Mouse (Mus musculus) cerebellum, adult 9-10 months (tissue): ENCODE results near the gene 2510009E07Rik.
A peak's percentile ranks its signal among the peaks of the same experiment; 100 is the strongest.
"Not testable (repeated sequence)": the region's sequence is repeated elsewhere in the genome, so short reads cannot be mapped to it uniquely, and the experiment has no call there.

Experiments
- DNase-seq: peaks from one replicate; pipeline ENCODE4 v3.0.0; 2022

2510009E07Rik gene

DNA sequence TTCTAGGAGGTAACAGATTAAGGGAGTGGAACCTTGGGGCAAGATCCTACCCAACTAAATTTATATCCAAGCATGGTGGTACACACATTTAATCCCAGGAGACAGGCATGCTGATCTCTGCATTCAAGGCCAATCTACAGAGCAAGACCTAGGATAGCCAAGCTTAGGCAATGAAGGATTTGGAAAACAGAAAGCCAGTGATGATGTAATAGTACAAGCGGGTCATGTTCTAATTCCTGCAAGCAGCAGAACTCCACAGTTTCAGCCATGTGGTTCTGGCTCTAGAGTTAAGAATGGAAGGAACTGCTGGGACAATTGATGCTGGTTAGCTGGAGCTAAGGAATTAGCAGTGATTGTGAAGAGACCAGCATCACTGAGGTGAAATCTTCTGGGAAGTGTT lies 20.8 kb downstream of the 2510009E07Rik start:
- DNase-seq = not testable (repeated sequence)

GRCm38 (mm10) chr16:21673046-21673445 lies 21.4 kb downstream of the 2510009E07Rik start:
- not testable (repeated sequence) for DNase-seq

DNA sequence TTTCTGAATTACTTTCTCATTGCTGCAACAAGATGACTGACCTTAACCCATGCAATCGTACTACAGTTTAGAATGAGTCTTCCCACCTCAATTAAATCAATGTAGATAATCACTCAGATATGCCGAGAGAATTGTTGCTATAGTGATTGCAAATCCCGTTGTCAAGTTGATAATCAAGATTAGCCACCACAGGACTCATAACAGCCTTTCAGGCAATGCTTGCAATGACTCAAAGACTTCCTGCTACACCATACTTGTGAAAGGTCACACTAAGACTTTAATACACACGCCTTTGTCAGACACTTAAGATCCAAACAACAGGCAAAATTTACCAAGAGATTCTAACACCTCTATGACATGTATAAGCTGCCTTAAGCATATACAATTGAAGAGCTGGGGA lies 22.6 kb downstream of the 2510009E07Rik start:
- no peak for DNase-seq

DNA sequence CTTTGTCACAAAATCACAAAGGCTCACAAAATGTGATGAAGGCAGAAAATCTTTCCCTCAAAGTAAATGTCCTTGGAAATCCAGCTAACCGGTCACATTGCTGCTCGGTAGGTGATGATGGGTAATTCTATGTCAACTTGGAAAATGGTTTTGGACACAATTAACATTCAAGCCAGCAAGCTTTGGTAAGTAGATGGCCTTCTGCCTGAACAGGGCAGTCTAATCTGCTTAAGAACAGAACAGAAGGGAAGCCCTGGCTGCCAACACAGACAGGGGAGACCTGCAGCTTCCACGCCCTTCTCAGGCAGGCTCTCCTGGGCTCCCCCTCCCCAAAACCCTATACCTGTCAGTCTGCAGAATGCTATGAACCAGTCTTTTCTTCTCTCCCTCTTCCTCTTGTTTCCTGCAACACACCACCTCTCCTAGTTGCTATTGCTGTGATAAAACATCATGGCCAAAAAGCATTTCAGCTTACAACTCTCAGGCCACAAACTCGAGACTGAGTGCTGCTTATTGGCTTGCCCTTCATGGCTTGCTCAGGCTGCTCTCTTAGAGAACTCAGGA lies 29.0 kb downstream of the 2510009E07Rik start:
- peak; percentile 27 for DNase-seq

GRCm38 (mm10) chr16:21664633-21665363 lies 29.7 kb downstream of the 2510009E07Rik start:
- DNase-seq = no peak

DNA sequence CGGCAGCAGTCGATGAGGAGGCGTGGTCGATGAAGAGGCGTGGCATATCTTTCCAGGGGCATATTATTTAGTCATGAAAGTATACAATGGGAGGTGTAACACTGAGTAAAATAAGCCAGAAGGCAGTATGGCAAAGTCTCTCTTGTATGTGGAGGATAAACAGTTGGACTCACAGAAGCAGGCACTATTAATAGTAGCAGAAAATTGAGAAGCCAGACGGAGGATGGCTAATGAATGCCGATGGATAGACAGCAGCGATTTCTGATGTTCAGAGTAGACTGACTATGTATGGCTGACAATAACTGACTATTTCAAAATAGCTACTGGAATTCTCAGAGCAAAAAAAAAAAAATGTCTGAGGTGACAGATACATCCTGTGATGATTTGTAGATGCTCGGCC lies 38.5 kb downstream of the 2510009E07Rik start:
- DNase-seq = no peak

- DNase-seq = no peak
Measured at GRCm38 (mm10) chr16:21655291-21655690, 39.2 kb downstream of the 2510009E07Rik start.

DNA sequence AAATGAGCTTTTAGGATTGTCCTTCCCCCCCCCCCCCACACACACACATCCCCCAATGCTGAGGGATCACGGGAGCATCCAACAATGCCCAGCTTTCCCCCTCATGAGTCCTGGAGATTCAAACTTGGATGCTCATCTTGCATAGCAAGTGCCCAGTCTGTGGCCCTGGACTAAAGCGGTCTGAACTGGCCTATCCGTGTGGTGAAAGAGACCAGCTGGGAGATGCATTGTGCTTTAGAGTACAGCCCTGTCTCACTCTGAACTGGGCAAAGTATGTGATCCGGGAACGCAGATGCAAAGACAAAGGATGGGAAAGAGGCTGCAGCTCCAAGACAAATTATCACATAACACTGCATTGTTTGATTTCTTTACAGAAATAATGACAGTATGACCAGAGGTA lies 40.1 kb downstream of the 2510009E07Rik start:
- DNase-seq = no peak

- DNase-seq = no peak
Measured at GRCm38 (mm10) chr16:21653151-21653550, 41.3 kb downstream of the 2510009E07Rik start.

GRCm38 (mm10) chr16:21651161-21651560 lies 43.3 kb downstream of the 2510009E07Rik start:
- no peak for DNase-seq

DNA sequence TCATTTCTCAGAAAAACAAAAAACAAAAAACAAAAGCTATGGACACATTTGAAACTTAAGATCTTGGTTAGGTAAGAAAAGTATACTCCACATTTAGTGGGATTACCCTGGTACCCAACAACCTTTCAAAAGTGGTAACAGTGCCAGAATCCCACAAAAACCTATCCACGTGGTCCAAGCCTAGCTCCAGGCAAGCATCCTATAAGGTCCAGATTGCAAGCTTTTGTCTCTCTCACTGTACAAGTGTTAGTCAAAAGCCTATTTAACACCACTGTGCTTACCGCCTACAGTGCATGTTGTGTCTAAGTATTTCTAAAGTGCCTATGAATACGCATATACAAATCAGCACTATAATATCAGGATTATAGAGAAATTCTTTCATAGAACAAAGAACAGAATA lies 44.2 kb downstream of the 2510009E07Rik start:
- no peak for DNase-seq

DNA sequence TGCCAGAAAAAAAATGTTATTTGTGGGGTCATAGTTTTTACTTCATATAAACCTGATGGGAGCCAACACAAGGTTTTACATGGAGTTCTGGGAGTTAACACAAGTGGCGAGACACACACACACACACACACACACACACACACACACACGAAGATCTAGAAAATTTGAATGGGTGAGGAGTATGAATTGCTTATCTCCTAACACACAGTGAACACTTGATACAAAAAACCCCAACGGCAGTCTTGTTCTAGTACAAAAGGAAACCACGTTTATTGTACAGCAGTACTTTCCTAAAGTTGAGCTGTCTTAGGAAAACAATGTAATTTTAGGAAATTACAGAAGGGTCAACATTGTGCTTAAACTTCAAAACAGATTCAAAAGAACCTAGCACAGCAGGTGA lies 45.7 kb downstream of the 2510009E07Rik start:
- no peak for DNase-seq

DNA sequence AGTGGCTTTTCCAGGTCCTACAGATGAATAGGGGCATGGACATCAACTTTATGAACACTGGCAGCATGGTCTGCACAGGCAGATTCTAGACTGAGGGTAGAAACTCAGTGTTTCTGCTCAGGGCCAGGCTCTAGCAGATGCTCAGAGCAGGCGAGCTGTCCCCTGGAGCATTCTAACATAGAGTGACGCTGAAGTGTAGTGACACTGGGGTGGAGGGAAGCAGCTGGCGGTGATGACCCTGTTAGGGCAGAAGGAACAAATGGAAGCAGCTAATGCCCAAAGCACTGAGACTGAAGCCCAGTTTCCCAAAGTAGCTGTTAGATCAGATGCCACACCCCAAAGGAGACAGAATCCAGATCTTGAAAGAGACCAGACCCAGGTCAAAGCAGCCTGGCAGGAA lies 48.0 kb downstream of the 2510009E07Rik start:
- no peak for DNase-seq

- no peak for DNase-seq
Measured at GRCm38 (mm10) chr16:21645915-21646314, 48.5 kb downstream of the 2510009E07Rik start.

GRCm38 (mm10) chr16:21644574-21644973 lies 49.9 kb downstream of the 2510009E07Rik start:
- no peak for DNase-seq

GRCm38 (mm10) chr16:21644066-21644561 lies 50.4 kb downstream of the 2510009E07Rik start:
- DNase-seq = no peak

DNA sequence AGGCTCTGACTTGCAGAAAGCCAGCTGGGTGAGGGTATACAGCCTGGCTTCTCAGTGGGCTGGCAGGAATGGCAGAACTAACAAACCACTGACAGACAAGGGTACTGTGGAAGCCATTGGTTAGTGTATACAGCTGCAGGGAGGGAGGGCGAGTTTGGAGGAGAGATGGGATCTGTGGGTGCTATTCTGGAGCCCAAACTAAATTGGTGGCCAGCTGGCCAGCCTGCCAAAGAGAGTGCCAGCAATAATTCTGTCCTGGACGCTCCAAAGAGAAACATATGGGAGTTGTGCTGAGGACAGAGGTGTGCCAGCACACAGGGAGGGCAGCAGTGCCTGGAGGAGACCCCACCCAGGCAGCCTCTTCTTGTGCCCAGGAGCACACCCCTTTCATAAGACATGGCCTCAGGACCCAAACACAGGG lies 50.8 kb downstream of the 2510009E07Rik start:
- no peak for DNase-seq

- no peak for DNase-seq
Measured at GRCm38 (mm10) chr16:21642906-21643305, 51.6 kb downstream of the 2510009E07Rik start.

- no peak for DNase-seq
Measured at GRCm38 (mm10) chr16:21641944-21642343, 52.5 kb downstream of the 2510009E07Rik start.

- no peak for DNase-seq
Measured at GRCm38 (mm10) chr16:21640766-21641499, 53.5 kb downstream of the 2510009E07Rik start.

GRCm38 (mm10) chr16:21637201-21637819 lies 57.2 kb downstream of the 2510009E07Rik start:
- DNase-seq = no peak

DNA sequence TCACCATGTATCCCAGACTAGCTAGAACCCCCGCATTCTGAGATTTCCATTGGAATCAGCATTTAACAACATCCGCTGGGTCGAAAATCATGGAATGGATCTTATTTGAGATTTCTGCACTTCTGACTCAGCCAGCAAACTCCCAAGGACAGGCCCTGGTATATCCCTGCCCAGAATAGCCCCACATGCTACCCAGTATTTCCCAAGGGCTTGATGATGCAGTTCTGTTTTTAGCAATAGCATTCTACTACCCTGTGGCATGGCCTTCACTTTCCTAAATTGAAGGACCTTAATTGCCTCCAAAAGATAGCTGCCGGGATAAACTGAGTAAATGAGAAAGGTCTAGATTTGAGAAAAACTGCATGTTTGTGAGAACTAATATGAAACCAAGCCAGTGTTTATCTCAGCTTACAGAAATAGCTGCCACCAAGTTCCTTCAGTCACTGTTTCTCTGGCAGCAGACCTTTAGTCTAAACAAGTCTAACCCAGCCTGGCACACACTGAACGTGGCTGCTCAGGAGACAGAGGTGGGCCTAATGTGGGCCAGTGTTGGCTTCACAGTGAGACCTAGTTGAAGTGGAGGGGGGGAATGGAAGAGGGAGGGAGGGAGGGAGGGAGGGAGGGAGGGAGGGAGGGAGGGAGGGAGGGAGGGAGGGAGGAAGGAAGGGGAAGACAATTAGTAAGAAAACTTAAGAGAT lies 58.2 kb downstream of the 2510009E07Rik start:
- no peak for DNase-seq

GRCm38 (mm10) chr16:21634460-21634859 lies 60.0 kb downstream of the 2510009E07Rik start:
- no peak for DNase-seq
